Mouse (Mus musculus) cerebellum, adult (tissue): ENCODE results near the gene Fanci.

Experiments
- ATAC-seq: cut with Nextera tagmentation; 2 replicates; pipeline ENCODE4 v1.9.2; 2017; ENCODE audit warnings: mild to moderate bottlenecking, moderate library complexity, mixed read lengths; ENCODE audit not compliant: insufficient number of reproducible peaks, low FRiP score, low TSS enrichment

Gene Fanci

GRCm38 (mm10) chr7:79391883-79392649 lies at the start of gene Fanci:
Gene Fanci (plus strand): TSS chr7:79391929.
- ATAC-seq: peak; percentile 89

GRCm38 (mm10) chr7:79345902-79346301 lies 45.8 kb upstream of the Fanci start:
- ATAC-seq: no peak

GRCm38 (mm10) chr7:79346555-79347075 lies 45.1 kb upstream of the Fanci start:
- ATAC-seq: no peak

DNA sequence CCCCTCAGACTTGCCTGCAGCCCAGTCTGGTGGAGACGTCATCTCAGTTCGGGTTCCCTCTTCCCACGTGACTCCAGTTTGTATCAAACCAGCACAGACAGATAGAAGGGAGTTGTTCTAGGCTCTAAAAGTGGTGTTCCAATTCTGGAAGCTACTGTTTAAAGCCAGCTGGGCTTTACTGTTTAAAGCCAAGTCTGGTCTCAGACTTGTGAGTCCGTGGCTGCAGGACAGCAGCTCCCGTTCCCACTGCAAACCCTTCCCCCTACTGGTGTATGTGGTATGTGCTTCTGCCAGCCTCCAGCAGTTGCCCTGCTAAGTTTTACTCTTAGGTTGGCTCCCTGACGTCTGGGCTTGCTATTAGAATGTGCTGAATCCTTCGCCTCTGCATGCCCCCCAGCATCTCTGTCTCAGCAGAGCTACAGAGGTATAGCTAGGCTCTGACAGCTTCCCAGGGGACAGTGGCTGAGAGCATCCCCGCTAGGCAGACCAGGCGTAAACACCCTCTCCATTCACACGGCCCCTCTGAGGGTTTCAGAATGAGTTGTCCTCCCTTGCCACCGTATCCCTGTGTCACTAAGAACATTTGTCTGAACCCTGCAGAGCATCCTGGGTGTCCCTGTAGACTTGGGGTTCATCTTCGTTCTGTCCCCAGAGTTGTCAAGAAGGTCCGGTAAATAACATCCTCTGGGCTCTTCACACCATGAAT lies 44.5 kb upstream of the Fanci start:
- no peak for ATAC-seq

- ATAC-seq: no peak
These were observed 42.9 kb upstream of the Fanci start for GRCm38 (mm10) chr7:79348816-79349215.

DNA sequence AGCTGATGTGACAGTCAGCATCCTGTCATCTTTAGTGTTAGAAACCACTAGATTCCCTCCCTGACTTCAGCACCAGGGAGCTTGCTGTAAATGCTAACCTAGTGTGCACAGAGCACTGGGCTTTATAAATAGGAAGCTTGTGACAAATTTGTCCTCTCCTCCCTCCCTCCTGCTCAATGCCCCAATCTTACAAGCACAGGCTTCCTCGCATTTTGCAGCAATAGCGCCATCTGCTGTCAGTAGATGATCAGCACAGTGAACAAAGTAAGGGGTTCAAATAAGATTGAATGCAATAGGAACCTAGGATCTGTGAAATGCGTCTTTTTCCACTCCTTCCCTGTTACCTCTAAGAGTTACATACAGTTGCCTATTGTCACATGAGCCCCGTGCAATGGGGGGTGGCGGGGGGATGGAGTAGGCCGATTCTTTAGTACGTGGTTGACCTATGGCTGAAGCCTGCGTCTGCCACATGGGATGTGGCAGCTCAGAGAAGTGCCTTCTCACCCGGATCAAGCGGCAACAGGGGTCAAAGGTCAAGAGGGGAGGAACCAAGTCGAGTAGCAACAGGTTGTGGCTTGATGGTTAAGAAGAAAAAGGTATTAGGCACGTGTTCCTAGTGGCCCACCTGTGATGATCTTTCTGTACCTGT lies 41.9 kb upstream of the Fanci start:
- ATAC-seq: no peak; the same call in 1 of the 2 replicates

- no peak for ATAC-seq
These were observed 33.2 kb upstream of the Fanci start for GRCm38 (mm10) chr7:79358350-79359182.

DNA sequence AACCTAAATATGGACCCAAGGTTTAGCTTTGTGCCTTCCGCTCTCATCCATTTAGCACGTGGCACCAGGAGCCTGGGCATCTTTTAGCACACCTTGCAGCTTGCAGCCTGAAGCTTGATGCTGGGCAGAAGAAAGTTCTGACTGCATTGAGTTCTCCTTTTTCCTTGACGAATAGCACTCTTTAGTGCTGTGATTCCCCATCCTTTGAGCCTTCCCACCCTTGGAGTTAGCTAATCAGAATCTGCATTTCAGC lies 32.6 kb upstream of the Fanci start:
- no peak for ATAC-seq

DNA sequence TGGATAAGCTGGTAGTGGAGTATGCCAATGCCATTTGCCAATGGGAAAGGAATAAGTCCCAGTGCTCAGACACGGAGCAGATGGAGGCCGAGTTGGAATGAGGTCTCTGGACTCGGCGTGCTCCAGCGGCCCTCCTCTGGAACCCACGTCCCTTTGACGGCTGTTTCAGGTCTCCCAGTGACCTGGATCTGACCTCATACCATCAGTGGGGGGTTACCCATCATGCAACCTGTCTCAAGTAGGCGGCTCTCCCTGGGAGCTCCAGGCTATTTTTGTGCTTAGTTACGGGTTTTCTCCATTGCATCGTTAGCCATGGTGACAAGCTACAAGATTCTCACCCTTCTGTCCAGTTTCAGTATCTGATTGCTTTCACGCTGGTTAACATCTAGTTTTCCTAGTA lies 31.7 kb upstream of the Fanci start:
- 0 out of 2 replicates have a peak, but pooled peaks have one; percentile 22 for ATAC-seq

DNA sequence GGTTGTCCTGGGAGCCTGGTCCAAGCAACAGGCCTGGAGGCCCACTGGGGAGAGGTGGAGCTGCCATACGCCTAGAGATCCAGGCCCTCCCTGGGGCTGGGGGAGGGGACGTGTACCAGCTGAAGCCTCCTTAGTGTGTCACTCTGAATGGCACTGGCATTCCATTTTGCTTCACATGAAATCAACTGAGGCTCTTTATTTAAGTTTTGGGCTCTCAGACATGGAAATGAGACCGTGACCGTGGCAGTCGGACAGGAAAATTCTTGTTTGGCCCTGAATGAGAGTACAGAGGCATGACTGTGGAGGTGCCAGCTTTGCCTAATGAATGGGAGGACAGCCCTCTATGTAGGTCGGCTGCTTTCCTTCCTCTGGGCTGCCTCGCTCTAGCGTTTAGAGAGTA lies 29.5 kb upstream of the Fanci start:
- no peak; the same call in 1 of the 2 replicates for ATAC-seq

DNA sequence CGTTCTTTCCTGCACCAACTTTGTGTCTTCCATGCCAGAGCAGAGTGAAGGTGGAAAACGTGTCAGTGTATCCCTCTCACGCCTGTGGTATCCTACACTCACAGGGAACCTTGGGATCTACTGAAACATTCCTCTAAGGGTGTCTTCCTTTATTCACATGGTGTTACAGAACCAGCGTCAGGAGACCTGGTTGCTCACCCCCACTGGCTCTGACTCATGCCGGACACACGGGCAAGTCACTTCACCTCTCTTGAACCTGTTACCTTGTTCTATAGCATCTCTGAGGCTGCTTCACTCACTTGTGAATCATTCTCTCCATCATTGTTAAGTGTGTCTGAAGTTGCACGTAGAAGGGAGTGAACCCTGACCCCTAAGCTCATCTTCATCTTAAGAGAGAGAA lies 28.9 kb upstream of the Fanci start:
- no peak for ATAC-seq

GRCm38 (mm10) chr7:79363370-79364043 lies 28.2 kb upstream of the Fanci start:
- ATAC-seq: no peak

GRCm38 (mm10) chr7:79368664-79369063 lies 23.1 kb upstream of the Fanci start:
- ATAC-seq: no peak

- ATAC-seq: no peak
These were observed 22.3 kb upstream of the Fanci start for GRCm38 (mm10) chr7:79369416-79369815.

DNA sequence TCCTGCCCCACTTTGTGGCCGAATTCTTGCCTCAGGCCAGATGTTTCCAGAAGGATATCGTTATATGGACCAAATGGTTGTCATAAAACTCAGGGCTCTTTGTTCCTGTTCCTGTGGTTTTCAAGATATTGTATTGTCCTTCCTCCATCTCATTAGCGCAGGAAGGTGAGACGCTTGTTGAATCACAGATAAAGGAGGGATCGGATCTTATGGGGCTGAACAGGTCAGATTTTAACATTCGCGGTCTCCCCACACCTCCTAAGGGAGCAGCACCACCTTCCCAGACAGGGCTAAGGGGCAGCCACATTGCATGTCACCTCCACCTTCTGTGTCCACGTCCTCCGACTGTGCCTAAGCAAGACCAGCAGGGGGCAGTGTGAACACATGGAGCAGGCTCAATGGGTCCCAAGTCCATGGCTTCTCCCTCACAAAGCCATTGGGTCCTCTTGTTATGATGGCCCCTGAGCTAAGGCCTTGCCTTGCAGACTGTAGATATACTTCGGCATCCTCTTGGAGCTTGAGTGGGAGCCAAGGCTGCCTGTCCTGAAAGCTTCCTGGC lies 20.3 kb upstream of the Fanci start:
- ATAC-seq: peak; percentile 49; the same call in 1 of the 2 replicates

GRCm38 (mm10) chr7:79374017-79374416 lies 17.7 kb upstream of the Fanci start:
- no peak for ATAC-seq

DNA sequence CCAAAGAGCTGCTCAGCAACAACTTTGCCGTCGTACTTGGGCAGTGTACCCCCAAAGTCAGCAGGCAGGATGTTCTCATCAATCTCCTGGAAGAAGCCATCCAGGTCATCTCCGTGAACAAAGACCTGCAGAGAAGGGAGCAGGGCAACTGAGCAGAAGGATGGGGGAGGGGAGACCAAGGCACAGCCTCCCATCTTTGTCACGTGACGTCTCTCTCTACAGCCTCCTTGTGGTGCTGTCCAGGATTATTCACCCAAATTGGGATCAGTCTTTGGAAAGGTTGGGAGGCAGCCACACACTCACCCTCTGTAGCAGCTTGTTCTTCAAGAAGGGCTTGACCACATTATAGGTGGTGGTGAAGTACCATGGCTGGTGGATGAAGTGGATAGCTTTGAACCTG lies 16.1 kb upstream of the Fanci start:
- no peak for ATAC-seq

- ATAC-seq: no peak
These were observed 15.0 kb upstream of the Fanci start for GRCm38 (mm10) chr7:79376516-79377275.
